Mouse (Mus musculus) forebrain, embryonic 11.5 days (tissue): Measurements from ENCODE around the gene Dpy19l3. TPM values are rescaled to one million over a fixed set of nuclear protein-coding genes. Genes with fewer than 3 reads are reported as not detected.
A peak's percentile ranks its signal among the peaks of the same experiment; 100 is the strongest.

ENCODE experiments used
- ATAC-seq: fragments of 200-750 bp; cut with Nextera tagmentation; replicated peaks from 2 replicates; pipeline ENCODE4 v1.8.0; 2017; ENCODE audit warnings: moderate TSS enrichment; ENCODE audit not compliant: low FRiP score
- DNase-seq: peaks from one replicate; pipeline ENCODE4 v3.0.0-alpha.2; 2017; ENCODE audit warnings: low spot score
- H3K27ac ChIP-seq: fragments of 300-500 bp; sonication (generic); 2 replicates; pipeline ENCODE4 v1.5.1; 2014; ENCODE audit warnings: low read depth, low read length
- H3K27me3 ChIP-seq: fragments of 300-500 bp; sonication (generic); 2 replicates; pipeline ENCODE4 v1.6.1; 2014; ENCODE audit warnings: mild to moderate bottlenecking, low read length, mixed read lengths; ENCODE audit not compliant: control insufficient read depth, insufficient read depth
- H3K36me3 ChIP-seq: fragments of 300-500 bp; sonication (generic); 2 replicates; pipeline ENCODE4 v1.6.1; 2014; ENCODE audit warnings: mild to moderate bottlenecking, low read length, moderate library complexity, mixed read lengths; ENCODE audit not compliant: control insufficient read depth, insufficient read depth
- H3K4me1 ChIP-seq: fragments of 300-500 bp; sonication (generic); replicated peaks from 2 replicates; pipeline ENCODE4 v1.6.1; 2014; ENCODE audit warnings: low read length, mixed read lengths; ENCODE audit not compliant: control insufficient read depth, insufficient read depth
- H3K4me2 ChIP-seq: fragments of 300-500 bp; sonication (generic); 2 replicates; pipeline ENCODE4 v1.6.1; 2014; ENCODE audit warnings: low read depth, mild to moderate bottlenecking, low read length, moderate library complexity, mixed read lengths; ENCODE audit not compliant: severe bottlenecking
- H3K4me3 ChIP-seq: fragments of 300-500 bp; sonication (generic); 2 replicates; pipeline ENCODE4 v1.5.1; 2014; ENCODE audit warnings: low read depth, low read length
- H3K9ac ChIP-seq: fragments of 300-500 bp; sonication (generic); 2 replicates; pipeline ENCODE4 v1.6.1; 2014; ENCODE audit warnings: low read length
- H3K9me3 ChIP-seq: fragments of 300-500 bp; sonication (generic); 2 replicates; pipeline ENCODE4 v1.6.1; 2016; ENCODE audit warnings: low read length, mixed read lengths; ENCODE audit not compliant: control insufficient read depth
- WGBS: fragments of 180-500 bp; shearing (Covaris S2); extraction: QIAGEN DNeasy Blood & Tissue Kit; methylation state at CpG from one replicate; pipeline ENCODE4 v1.1.7; 2014; 5-methylcytosine and 5-hydroxymethylcytosine counted together
- polyA plus RNA-seq: library from polyadenylated mRNA; unstranded; fragments of >200 nt; fragmentation: Nextera tagmentation; extraction: Ambion mirVana; gene quantifications from 2 replicates; pipeline ENCODE4 v1.2.1, GENCODE M21; 2014

Dpy19l3 gene
- polyA plus RNA-seq, 1 experiment from 2014 or later = 36.7 TPM

DNA sequence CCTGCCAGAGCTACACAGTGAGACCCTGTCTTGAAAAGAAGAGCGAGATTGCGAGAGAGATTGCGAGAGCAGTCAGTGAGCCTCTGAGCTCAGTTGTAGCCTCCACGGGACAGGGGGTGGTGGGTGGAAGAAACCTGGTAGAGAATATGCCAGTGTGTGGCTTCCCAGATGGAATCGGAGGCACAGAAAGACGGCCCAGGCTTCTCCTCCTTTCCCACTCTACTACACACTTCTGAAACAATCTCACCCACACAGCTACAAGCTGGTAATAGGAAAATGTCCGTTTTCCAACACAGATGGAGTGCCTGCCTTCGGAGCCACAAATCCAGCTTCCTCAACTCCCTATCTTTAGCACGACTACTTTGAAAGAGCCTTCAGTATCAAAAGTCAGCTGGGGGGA, 9.5 kb downstream of the Dpy19l3 start:
- peaks cover 2% of the 10 kb centered on the region; the same call in 1 of the 2 replicates for H3K27me3 ChIP-seq
- no peak overlapping the region for H3K27ac ChIP-seq
- H3K9me3 ChIP-seq = no peaks in the 10 kb centered on the region
- no peak overlapping the region for H3K4me3 ChIP-seq
- H3K4me2 ChIP-seq = no peak overlapping the region
- DNase-seq (no peak), ATAC-seq (no peak)
- WGBS = 89% methylated on average over 9 of the region's 9 CpGs
- no peaks in the 10 kb centered on the region for H3K4me1 ChIP-seq
- no peak overlapping the region for H3K9ac ChIP-seq
- peaks cover 4% of the 10 kb centered on the region for H3K36me3 ChIP-seq

DNA sequence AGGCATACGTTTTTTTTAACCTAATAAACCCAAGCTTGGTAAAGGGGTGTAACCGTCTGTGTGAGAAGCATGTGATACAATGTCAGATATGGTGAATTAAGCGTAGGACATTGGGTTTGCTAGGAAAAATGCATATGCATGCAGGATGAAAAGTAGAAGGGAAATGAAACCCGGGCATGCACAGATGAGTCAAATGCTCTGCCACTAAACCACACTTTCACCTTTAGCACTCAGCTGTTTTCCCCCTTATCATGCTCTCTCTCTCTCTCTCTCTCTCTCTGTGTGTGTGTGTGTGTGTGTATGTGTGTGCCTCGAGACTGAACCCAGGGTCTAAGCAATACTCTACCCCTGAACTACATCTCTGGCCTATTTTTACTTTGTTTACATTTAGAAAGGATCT, 11.9 kb downstream of the Dpy19l3 start:
- H3K27me3 ChIP-seq = no peaks in the 10 kb centered on the region
- no peaks in the 10 kb centered on the region for H3K4me1 ChIP-seq
- no peaks in the 10 kb centered on the region; the same call in 1 of the 2 replicates for H3K36me3 ChIP-seq
- no peak overlapping the region for H3K27ac ChIP-seq
- no peak overlapping the region for H3K9ac ChIP-seq
- ATAC-seq (no peak), DNase-seq (no peak)
- H3K4me3 ChIP-seq = no peak overlapping the region
- no peak overlapping the region for H3K4me2 ChIP-seq
- WGBS = 88% methylated on average over 5 of the region's 5 CpGs
- H3K9me3 ChIP-seq = no peaks in the 10 kb centered on the region

DNA sequence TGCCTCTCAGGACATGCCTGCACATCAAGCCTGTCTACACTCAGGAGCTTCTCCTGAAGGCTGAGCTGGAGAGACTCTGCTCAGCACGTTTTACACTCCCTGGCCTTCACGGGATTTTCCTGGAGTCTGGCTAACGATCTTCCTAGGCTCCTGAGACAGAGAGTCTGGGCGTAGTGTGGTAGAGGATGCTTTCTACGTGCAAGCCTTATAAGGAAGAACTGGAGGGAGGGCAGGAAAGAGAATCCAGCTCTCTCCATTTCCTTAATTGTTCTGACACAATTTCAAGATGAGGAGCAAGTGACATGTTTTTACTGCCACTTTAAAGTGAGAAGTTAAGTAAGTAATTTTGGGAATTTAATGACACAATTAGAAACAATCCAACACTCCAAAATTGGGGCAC, 12.4 kb downstream of the Dpy19l3 start:
- Histone ChIP-seq H3K9me3 (no peaks in the 10 kb centered on the region), H3K27ac (no peak overlapping the region), H3K36me3 (no peaks in the 10 kb centered on the region; the same call in 1 of the 2 replicates), H3K4me3 (no peak overlapping the region), H3K27me3 (no peaks in the 10 kb centered on the region), H3K4me2 (no peak overlapping the region), H3K4me1 (no peaks in the 10 kb centered on the region), H3K9ac (no peak overlapping the region)
- 79% methylated on average over 5 of the region's 5 CpGs for WGBS
- DNase-seq (no peak), ATAC-seq (no peak)

DNA sequence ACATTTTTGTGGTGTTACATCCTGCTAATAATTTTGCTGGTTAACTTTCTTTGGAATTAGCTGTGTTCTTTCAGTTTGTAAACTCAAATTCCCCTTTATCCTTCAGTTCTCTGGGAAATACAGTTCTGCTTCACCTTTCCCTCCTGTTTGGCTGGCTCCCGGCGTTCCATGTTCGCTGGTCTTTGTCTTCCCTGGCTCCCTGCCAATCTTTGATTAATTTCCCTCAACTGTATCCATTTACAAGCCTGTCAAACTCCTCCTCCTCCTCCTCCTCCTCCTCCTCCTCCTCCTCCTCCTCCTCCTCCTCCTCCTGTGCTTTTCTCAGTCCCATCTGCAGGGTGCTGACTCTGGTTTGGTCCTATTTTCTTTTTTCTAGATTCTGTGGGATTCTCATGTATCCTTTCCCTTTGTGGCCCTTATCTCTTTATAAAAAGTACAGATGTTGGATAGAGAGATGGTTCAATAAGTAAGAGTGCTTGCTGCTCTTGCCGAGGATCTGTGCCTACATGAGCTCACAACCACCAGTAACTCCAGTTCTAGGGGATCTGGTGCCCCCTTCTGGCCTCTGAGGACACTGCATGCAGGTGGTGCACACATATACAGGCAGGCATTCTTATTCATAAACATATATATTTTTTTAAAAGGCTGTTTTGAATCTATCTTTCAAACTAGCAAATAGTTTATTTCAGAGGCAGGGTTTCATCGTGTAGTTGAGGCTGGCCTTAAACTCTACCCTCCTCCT, 13.6 kb downstream of the Dpy19l3 start:
- no peak overlapping the region for H3K9ac ChIP-seq
- ATAC-seq (no peak), DNase-seq (peak; percentile 78)
- H3K9me3 ChIP-seq = no peaks in the 10 kb centered on the region
- H3K27me3 ChIP-seq = no peaks in the 10 kb centered on the region
- H3K36me3 ChIP-seq = no peaks in the 10 kb centered on the region; the same call in 1 of the 2 replicates
- 83% methylated on average over 5 of the region's 5 CpGs for WGBS
- H3K4me1 ChIP-seq = no peaks in the 10 kb centered on the region
- H3K4me2 ChIP-seq = no peak overlapping the region
- no peak overlapping the region for H3K27ac ChIP-seq
- no peak overlapping the region for H3K4me3 ChIP-seq

DNA sequence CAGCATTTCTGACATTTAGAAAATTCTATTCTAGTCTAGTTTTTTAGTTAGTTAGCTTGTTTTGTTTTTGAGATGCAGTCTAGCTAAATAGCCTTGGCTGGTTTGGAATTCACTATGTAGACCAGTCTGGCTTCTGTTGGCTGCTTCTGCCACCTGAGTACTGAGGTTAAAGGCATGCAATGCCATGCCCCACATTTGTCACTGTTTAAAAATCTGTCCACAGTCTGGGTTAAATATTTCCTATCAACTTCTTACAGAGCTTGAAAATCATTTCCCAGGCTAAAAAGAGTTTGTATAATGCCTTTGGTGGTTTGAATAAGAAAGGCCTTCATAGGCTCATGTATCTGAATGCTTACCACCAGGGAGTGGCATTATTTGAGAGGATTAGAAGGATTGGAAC, 15.4 kb downstream of the Dpy19l3 start:
- Histone ChIP-seq H3K9me3 (no peaks in the 10 kb centered on the region), H3K4me1 (no peaks in the 10 kb centered on the region), H3K27me3 (no peaks in the 10 kb centered on the region), H3K4me3 (no peak overlapping the region), H3K36me3 (no peaks in the 10 kb centered on the region; the same call in 1 of the 2 replicates), H3K27ac (no peak overlapping the region), H3K9ac (no peak overlapping the region), H3K4me2 (no peak overlapping the region)
- DNase-seq (no peak), ATAC-seq (no peak)

DNA sequence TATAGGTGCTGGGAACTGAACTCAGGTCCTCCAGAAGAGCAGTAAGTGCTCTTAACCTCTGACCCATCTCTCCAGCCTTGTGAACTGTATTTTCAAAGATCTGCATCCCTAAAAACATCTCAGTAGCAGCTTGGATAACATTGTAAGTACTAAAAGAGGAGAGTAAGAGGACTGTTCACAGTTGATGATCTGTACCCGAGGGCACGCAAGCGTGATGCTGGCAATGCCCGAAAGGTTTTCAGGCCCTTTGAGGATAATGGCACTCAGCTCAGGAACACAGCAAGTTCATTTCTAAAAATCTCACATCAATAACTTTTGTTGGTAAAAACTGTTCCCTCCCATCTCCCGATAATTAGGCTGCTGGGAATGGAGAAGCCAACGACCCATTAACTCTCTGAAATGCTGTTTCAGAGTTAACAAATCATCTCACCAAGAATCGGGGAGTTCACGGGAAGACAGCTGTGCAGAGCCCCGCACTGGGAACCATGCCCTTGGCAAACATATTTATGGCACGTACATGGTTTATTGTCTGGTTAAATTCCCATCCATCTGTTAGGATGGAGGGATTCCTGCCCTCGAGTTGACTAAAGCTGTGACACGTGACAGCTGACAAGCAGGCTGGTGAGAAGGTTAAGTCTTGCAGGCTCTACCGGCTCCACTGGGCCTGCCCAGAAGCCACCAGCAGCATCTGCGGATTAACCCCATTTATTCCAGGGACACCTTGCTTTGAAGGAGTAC, 20.8 kb downstream of the Dpy19l3 start:
- no peak for DNase-seq
- H3K36me3 ChIP-seq = no peaks in the 10 kb centered on the region; the same call in 1 of the 2 replicates

DNA sequence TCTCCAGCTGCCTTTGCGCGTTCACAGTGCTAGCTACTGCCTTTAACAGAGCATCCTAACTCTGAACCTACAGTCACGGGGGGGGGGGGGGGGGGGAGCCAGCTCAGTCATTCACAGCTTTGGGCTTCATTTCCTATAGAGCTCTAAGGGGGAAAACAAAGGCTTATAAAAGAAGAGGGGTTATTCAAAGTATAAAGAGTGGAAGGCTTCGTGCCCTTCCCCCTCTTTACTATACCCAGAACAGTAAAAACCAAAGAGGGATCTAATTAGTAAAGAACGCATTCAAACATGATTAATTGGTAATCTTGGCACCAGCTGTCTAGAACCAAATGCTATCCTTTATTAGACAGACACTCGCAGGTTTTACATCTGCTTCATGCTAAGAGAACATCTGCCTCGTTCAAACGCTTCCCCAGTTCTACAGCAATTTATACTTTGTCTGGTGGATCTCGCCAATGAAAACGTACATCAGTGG, 21.6 kb downstream of the Dpy19l3 start:
- H3K4me3 ChIP-seq = no peak overlapping the region
- no peaks in the 10 kb centered on the region; the same call in 1 of the 2 replicates for H3K36me3 ChIP-seq
- DNase-seq (no peak), ATAC-seq (peak; percentile 78)
- no peaks in the 10 kb centered on the region for H3K27me3 ChIP-seq
- H3K9ac ChIP-seq = no peak overlapping the region
- H3K27ac ChIP-seq = peak overlapping the region; percentile 47
- no peak overlapping the region for H3K4me2 ChIP-seq
- WGBS = 59% methylated on average over 10 of the region's 10 CpGs
- H3K9me3 ChIP-seq = no peaks in the 10 kb centered on the region; the same call in 1 of the 2 replicates
- H3K4me1 ChIP-seq = no peaks in the 10 kb centered on the region

More for the DNA sequence above, 20.8 kb downstream of the Dpy19l3 start:
- Histone ChIP-seq H3K4me1 (no peaks in the 10 kb centered on the region), H3K27me3 (no peaks in the 10 kb centered on the region), H3K4me2 (no peak overlapping the region), H3K4me3 (no peak overlapping the region), H3K9ac (no peak overlapping the region), H3K9me3 (no peaks in the 10 kb centered on the region; the same call in 1 of the 2 replicates), H3K27ac (peak overlapping the region; percentile 47)
- ATAC-seq = no peak
- 75% methylated on average over 14 of the region's 14 CpGs for WGBS

DNA sequence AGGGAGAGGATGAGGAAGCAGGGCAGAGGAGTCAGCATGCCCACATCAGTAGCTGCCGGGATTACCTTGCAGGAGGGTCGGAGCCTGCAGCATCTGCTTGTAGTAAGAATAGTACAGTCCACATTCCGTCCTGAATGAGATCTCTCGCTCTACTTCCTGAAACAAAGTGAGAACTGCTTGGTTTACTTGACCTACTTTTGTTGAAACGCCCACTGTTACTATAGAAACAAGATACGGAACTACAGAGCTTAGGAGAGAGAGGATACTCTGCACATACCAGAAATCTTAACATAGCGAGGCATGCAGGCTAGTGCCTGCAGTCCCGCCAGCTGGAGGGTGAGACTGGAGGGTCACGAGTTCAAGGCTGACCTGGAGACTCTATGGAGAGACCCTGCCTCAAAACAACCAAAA, 24.6 kb downstream of the Dpy19l3 start:
- WGBS = 93% methylated on average over 9 of the region's 9 CpGs
- H3K36me3 ChIP-seq = peaks cover 3% of the 10 kb centered on the region; the same call in 1 of the 2 replicates
- no peak overlapping the region for H3K27ac ChIP-seq
- H3K9ac ChIP-seq = no peak overlapping the region
- no peak overlapping the region for H3K4me3 ChIP-seq
- H3K27me3 ChIP-seq = no peaks in the 10 kb centered on the region
- no peaks in the 10 kb centered on the region for H3K4me1 ChIP-seq
- no peaks in the 10 kb centered on the region; the same call in 1 of the 2 replicates for H3K9me3 ChIP-seq
- DNase-seq (no peak), ATAC-seq (no peak)
- no peak overlapping the region for H3K4me2 ChIP-seq
